Mouse (Mus musculus): ENCODE measurements at regions not wholly inside any gene's neighbourhood (a gene's known extent, or its start where the extent isn't known, plus 50 kb on each side); places are given as distances from the start of the nearest gene placed in this dataset.

- no peak for DNase-seq
These were observed 60.7 kb upstream of the Gm47985 start for GRCm38 (mm10) chr1:151121686-151122085.

- no peak for DNase-seq
These were observed 58.4 kb upstream of the Gm47985 start for GRCm38 (mm10) chr1:151123964-151124363.

GRCm38 (mm10) chr1:151125028-151125659, 57.2 kb upstream of the Gm47985 start:
- DNase-seq, result no peak

GRCm38 (mm10) chr1:151125764-151126485, 56.4 kb upstream of the Gm47985 start:
- no peak for DNase-seq

GRCm38 (mm10) chr1:151126756-151127155, 55.6 kb upstream of the Gm47985 start:
- no peak for DNase-seq

- DNase-seq, result peak; percentile 47 to 71
These were observed 54.3 kb upstream of the Gm47985 start for GRCm38 (mm10) chr1:151128005-151128404.

- no peak for DNase-seq
These were observed 53.4 kb upstream of the Gm47985 start for GRCm38 (mm10) chr1:151128955-151129354.

GRCm38 (mm10) chr1:151130036-151130435, 52.3 kb upstream of the Gm47985 start:
- no peak for DNase-seq

- no peak for DNase-seq
These were observed 51.3 kb upstream of the Gm47985 start for GRCm38 (mm10) chr1:151130845-151131626.

- DNase-seq, result no peak
These were observed 50.6 kb upstream of the Gm47985 start for GRCm38 (mm10) chr1:151131627-151132284.

All from lung, adult 18-20 months (tissue).